Mouse (Mus musculus) erythroblast, embryonic 14.5 days (primary cell): ENCODE measurements around the gene Gm37240.

Source experiments
- GATA1 ChIP-seq: IDR thresholded peaks from 2 replicates; pipeline ENCODE4 v1.6.1; 2012; ENCODE audit warnings: low read length, inconsistent platforms, mixed read lengths
- TAL1 ChIP-seq: IDR thresholded peaks from 3 replicates; pipeline ENCODE4 v1.6.1; 2012; ENCODE audit warnings: low read length, inconsistent platforms, mixed read lengths

DNA sequence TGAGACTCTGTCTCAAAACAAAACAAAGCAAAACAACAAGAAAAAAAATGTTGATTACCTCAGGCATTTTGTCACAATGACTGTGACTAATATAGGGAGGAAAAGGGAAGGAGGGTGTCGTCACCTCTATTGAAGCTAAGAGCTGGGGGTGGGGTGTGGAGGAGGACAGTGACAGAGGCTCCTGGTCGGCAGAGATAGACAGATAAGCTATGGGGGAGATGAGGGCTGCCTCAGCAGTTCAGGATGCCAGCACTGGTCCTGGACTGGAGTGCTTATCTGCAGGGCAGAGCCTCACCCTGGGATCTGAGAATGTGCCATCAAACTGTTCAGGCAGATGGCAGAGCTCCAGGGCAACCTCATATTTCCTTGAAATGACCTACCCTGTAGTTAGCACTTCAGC lies 1115.3 kb downstream of the Gm37240 start:
- TF ChIP-seq GATA1 (peak; percentile 88), TAL1 (peak; percentile 57)
